Mouse (Mus musculus): ENCODE measurements around the gene Dpm1.
A peak's percentile ranks its signal among the peaks of the same experiment; 100 is the strongest.

Dpm1 gene

GRCm38 (mm10) chr2:168223326-168223725 lies 7.1 kb downstream of the Dpm1 start:
- no peak for DNase-seq

GRCm38 (mm10) chr2:168213788-168214397 lies 16.5 kb downstream of the Dpm1 start:
- no peak for DNase-seq

- no peak for DNase-seq
These were observed 22.5 kb downstream of the Dpm1 start for GRCm38 (mm10) chr2:168207883-168208282.

- DNase-seq = peak; percentile 94
These were observed 23.4 kb downstream of the Dpm1 start, which contains the start of gene Adnp for GRCm38 (mm10) chr2:168206725-168207644. TSS of gene Adnp (minus strand) at chr2:168207112.

GRCm38 (mm10) chr2:168205681-168206631 lies 24.4 kb downstream of the Dpm1 start:
- peak; percentile 48 for DNase-seq

GRCm38 (mm10) chr2:168205265-168205664 lies 25.1 kb downstream of the Dpm1 start:
- DNase-seq = peak; percentile 95

GRCm38 (mm10) chr2:168204476-168204999 lies 25.9 kb downstream of the Dpm1 start:
- no peak for DNase-seq

- no peak for DNase-seq
These were observed 30.2 kb downstream of the Dpm1 start for GRCm38 (mm10) chr2:168200014-168200691.

- no peak for DNase-seq
These were observed 30.9 kb downstream of the Dpm1 start for GRCm38 (mm10) chr2:168199476-168199875.

GRCm38 (mm10) chr2:168198421-168198820 lies 32.0 kb downstream of the Dpm1 start:
- DNase-seq = no peak

- DNase-seq = no peak
These were observed 34.7 kb downstream of the Dpm1 start for GRCm38 (mm10) chr2:168195721-168196120.

GRCm38 (mm10) chr2:168193685-168194084 lies 36.7 kb downstream of the Dpm1 start:
- DNase-seq = no peak

GRCm38 (mm10) chr2:168191856-168192255 lies 38.5 kb downstream of the Dpm1 start:
- no peak for DNase-seq

- no peak for DNase-seq
These were observed 54.4 kb downstream of the Dpm1 start for GRCm38 (mm10) chr2:168175946-168176345.

- DNase-seq = no peak
These were observed 60.2 kb downstream of the Dpm1 start for GRCm38 (mm10) chr2:168170167-168170685.

GRCm38 (mm10) chr2:168169800-168170113 lies 60.6 kb downstream of the Dpm1 start:
- DNase-seq = no peak

GRCm38 (mm10) chr2:168168892-168169799 lies 61.2 kb downstream of the Dpm1 start:
- DNase-seq = no peak

- no peak for DNase-seq
These were observed 62.6 kb downstream of the Dpm1 start for GRCm38 (mm10) chr2:168167781-168168180.

- DNase-seq = no peak
These were observed 63.5 kb downstream of the Dpm1 start for GRCm38 (mm10) chr2:168166750-168167460.

GRCm38 (mm10) chr2:168161978-168162377 lies 68.4 kb downstream of the Dpm1 start:
- DNase-seq = no peak
